Mouse (Mus musculus) frontal cortex, postnatal 36 days (tissue): ENCODE data around the gene Ercc1.

ENCODE experiments used
- DNase-seq, 2 experiments: peaks; one replicate each; pipeline ENCODE4 v3.0.0; 2022; ENCODE audit warnings: low spot score in 2 of 2

Ercc1 gene

GRCm38 (mm10) chr7:19344237-19344847, at the start of gene Ercc1:
Ercc1 (plus strand) TSS chr7:19344778.
- DNase-seq = peak in 1 of 2 experiments; percentile 49

GRCm38 (mm10) chr7:19295503-19296185, 48.9 kb upstream of the Ercc1 start:
- peak; percentile 97 to 98 for DNase-seq

GRCm38 (mm10) chr7:19297034-19297433, 47.5 kb upstream of the Ercc1 start:
- no peak for DNase-seq

DNA sequence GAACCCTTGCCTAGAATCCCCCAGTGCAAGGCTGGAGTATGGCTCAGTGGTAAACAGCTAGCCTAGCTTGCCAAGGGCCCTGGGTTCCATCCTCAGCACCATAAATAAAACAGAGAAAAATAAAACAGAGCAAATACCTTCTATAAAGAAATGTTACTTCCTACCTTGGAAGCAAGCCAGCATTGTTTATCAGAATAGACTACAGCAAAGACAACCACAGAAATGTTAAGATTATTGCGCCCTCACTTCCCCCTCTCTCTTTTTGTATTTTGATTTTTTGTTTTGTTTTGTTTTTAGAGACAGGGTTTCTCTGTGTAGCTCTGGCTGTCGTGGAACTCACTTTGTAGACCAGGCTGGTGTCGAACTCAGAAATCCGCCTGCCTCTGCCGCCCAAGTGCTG, 46.8 kb upstream of the Ercc1 start:
- DNase-seq = no peak

DNA sequence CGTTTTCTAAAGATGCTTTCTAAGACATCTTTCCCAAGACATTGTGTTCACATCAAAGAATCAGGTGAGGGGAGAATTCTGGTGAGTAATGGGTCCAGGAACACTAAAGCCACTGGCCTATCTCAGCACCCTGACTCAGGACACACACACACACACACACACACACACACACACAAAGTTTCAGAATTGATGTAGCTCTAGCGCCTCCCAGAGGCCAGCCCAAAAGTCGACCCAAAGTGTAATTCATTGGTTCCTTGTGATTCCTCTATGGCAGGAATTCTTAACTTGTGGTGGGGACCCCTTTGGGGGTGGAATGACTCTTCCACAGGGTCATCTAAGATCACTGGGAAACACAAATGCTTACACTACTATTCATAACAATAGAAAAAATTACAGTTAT, 45.4 kb upstream of the Ercc1 start:
- peak in 1 of 2 experiments; percentile 54 for DNase-seq

DNA sequence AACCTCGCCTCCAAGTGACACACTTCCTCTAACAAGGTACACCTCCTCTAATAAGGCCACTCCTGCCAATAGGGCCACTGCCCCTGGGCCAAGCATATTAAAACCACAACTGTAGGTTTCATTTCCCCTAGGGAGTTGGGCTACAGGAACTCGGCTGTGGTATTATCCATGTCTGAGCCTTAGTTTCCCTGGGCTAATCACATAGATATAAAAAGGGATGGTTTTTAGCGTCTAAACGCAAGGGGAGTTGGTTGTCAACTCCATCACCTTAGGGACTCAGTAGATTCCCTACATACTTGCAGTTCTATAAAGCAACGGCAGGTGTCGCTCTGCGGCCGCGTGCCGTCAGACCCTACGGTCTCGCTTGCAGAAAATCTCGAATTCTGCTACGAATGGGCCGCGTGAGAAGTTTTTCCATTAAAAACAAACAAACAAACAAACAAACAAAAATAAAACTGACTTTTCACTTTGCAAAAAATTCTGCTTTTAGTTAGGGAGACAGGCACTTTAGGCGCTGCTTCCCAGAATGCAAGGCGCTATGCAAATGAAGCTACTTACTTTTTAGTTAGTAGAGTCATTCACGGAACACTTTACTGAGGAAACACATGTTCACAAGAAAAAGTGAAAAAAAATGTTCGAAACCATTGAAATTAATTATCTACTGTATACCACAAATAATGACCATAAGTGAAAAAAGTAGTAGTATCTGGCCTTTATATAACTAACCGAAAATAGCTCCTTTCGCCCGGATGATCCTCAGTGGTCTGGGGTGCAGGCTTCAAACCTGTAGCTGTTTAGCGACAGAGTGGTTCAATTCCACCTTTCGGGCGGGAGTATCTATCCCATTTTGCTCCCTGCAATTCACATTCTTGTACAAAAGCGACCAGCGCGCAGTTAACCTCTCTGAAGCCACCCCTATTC, 43.8 kb upstream of the Ercc1 start:
- DNase-seq = peak; percentile 75 to 82

DNA sequence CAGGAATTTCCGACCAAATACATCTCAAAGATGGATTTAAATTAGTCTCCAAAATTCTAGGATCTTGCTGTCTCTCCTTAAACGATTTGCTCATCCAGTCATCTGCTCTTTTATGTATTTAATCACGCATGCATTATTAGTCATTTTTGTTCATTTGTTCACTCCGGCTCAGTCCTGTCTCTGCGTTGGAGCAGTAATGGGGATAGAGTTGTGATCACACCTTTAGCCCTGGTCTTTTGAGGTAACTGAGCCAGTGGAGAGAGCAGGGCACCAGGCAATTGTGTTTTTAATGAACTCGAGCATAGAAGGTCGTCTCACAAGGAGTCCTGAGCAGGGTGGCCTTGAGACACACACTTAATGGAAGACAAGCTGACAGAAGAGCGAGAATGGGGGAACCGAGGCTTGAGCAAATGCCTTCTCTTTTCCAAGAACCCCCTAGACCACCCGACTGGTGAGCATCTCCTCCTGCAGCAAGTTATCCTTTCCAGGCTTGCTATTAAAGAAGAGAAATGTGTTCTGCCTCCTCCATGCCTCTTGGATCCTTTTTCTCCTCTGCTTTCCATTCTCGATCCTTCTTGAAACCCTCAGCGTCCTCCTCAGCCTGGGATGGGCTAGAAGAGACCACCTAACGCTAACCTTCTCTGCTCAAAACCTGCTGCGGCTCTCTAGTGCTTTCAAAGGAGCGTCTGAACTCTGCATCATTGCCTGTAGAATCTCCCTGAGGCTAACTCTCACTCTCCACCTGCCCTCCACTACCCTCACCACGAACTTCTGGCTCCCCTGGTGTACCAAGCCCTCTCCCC, 42.9 kb upstream of the Ercc1 start:
- DNase-seq = no peak

DNA sequence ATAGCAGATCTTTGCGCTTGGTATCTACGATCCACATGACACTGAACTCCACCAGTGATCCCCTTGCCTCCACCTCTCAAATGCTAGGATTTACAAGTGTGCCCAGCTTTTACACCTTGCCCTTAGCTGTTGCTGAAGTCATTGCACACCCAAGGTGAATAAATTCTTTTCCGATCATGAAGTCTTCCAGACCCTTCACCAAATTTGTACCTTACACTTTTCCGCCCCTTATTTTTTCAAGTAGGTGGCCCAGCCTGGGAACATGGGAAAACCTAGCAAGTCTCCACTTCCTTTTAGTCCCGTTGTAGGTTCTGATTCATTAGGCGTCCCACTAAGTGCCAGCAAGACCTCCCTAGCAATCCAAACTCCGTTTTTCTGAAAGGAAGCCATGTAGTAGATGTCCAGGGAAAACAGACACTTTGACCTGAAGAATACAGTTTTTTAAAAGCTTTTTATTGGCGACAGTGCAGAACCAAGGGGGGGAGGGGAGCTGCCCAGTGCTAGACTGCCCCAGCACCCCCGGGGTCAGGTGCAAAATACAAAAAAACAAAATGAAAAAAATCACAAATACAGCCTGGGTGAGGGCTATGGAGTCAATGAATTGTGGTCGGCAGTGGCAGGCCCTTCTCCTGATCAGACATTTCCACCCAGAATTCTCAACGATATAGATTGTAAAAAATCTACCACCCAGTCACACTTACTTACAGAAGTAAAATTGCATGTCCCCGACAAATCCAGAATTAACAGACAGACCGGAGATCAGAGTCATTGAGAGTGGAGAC, 42.1 kb upstream of the Ercc1 start:
- no peak for DNase-seq

DNA sequence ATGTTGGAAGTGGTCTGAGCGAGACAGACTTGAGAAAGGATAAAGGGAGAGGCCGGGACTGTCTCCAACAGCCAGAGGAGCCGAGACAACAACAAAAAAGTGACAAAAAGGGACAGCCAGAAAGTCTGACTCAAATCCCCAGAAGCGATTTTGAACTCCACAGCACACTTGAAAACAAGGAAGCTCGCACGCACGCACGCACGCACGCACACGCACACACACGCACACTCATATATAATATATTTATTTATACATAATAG, 41.6 kb upstream of the Ercc1 start:
- no peak for DNase-seq

DNA sequence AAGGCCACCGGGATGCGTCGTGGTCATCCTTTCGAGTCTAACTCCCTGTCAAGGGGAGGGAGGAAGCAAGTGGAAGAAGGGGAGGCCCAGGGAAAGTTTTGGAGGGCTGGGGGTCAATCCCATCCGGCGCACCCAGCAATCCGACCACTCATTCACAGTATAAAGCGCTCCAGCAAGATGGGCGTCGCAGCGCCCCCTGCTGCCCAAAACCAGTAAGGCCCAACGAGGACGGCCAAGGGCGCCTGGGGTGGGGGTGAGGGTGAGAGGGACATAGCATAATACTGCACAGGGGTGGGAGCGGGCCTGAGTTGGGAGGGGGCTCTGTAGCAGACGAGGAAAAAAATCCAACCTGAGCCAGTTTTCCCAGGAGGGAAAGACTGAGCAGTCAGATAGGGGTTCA, 40.8 kb upstream of the Ercc1 start:
- peak; percentile 66 to 70 for DNase-seq

- no peak for DNase-seq
These were observed 39.8 kb upstream of the Ercc1 start for GRCm38 (mm10) chr7:19304501-19305412.

DNA sequence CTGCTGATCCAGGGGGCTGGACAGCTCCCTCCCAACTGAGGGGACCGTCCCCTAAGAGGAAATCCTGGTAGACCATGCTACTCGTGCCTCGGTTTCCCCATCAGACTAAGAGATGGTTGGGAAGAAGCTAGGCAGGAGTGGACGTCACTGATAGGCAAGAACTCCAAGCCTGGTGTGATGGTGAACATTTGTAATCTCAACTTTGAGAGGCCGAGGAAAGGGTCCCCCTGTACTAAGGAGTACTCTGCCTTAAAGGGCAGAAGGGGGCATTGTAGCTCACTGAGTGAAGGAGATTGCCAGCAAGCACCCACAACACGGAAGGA, 39.2 kb upstream of the Ercc1 start:
- DNase-seq = no peak

DNA sequence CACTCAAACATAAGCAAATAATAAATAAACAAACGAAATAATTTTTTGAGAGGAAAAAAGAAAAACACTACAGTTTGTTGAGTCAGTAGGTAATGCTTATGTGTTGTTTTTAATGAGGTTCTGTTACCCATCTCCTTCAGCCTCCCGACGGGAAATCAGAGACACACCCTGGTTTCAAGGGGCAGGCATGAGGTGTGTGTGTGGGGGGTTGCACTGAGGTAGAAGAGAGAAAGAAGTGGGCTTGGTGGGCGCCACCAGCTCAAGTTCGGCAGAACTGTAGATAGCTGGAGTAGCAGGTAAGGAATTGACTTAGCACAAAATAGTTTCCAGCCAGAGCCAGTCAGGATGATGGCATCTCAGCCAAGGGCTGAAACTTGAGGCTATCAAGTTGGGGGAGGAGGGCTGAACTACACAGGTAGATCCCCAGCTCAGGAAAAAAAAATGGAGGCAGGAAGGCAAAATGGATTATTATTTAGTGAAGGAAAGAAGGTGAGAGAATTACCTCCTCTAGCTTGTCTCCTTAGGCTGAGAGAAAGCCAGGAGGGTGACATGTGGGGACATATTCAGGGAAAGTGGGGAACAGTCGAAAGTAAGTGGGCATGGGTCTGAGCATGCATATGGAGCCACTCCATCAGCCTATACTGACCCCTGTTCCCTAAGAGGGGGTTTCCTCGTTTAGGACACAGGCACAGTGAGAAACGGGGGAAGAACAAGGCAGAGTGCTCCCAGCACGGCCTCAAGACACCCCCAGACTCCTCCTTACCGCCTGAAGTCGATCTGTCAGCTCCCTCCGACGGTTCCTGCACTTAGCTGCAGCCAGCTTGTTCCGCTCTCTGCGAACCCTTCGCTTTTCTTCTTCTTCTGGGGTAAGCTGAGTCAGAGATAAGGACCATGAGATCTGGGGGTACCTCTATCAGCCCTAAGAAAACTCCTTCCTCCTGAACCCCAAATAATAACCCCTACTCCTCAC, 38.5 kb upstream of the Ercc1 start:
- no peak for DNase-seq

DNA sequence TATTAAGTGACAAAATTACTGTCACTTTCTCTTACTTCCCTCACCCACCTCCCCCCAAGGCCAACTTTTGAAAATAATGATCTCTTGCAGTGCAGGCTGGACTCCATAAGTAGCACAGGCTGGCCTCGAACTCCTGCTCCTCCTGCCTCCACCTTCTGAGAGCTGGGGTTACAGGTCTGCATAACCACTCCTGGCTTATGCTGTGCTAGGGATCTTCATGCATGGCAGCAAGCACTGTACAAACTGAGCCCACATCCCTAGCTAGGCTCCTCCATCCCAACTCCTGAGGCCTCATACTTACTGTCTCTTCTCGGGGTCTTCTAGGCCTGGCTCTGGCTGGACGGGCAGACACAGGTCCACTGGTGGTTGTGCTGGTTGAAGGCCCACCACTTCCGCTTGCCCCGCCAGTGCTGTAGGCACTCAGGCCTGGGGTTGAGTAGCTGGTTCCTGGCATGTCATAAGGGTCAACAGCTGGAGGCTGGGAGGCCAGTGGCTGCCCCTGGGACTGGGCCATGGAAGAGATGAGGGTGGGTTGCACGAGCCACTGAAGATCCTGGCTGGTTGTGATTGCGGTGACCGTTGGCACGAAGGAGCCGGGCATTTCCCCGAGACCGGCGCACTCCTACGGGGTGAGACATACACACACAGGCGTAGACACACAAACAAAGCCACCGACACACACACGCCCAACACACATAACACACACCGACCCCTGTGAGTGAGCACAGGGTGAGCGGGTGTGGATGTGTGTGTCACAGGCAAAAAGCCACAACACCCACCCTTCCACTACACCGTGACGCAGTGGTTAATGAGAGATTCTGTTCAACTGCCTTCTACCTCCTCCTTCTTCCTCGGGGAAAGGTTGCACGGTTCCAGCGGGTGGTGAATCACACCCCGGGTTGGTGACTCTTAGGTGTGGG, 37.5 kb upstream of the Ercc1 start:
- no peak for DNase-seq

GRCm38 (mm10) chr7:19307739-19308453, 36.7 kb upstream of the Ercc1 start:
- DNase-seq = peak; percentile 57 to 75

GRCm38 (mm10) chr7:19308454-19309277, 35.9 kb upstream of the Ercc1 start:
- DNase-seq = peak; percentile 96 to 98
